Mouse (Mus musculus): Measurements from ENCODE around the gene Tnn.

DNA sequence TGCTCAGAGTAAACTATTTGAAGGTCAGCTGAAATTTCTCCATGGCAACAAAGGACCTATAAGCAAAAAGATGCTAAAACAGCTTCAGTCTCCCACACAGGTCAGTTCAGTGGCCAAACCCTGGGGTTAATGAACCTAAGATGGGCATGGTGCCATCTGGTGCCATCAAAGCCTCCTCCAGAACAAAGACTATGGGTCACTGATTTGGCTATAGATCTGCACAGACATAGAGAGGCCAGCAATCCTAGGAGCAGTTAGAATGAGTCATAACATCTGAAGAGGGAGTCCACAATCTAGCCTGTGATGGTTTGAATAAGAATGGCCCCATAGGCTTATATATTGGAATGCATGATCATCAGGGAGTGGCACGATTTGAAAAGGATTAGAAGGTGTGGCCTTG is 69.1 kb downstream of the Tnn start:
- no peak for TF ChIP-seq POLR2A (IDR thresholded peaks at IDR 0.05; ENCODE audit: borderline replicate concordance, insufficient read depth, low read length)
- no peak for TF ChIP-seq CTCF (IDR thresholded peaks at IDR 0.05; ENCODE audit: borderline replicate concordance, insufficient read depth, low read depth, low read length)
